Mouse (Mus musculus) kidney, postnatal 14 days (tissue): ENCODE results near the gene Pdik1l.
A peak's percentile ranks its signal among the peaks of the same experiment; 100 is the strongest.
"Not testable (repeated sequence)": the region's sequence is repeated elsewhere in the genome, so short reads cannot be mapped to it uniquely, and the experiment has no call there.

Experiments used
- DNase-seq: peaks from one replicate; pipeline ENCODE4 v3.0.0; 2022; ENCODE audit warnings: mixed read lengths

Pdik1l gene

GRCm38 (mm10) chr4:134298626-134299497 lies 11.2 kb upstream of the Pdik1l start:
- no peak for DNase-seq

GRCm38 (mm10) chr4:134297369-134297768 lies 9.7 kb upstream of the Pdik1l start:
- DNase-seq: no peak

- no peak for DNase-seq
Observed at GRCm38 (mm10) chr4:134296523-134296922, 8.8 kb upstream of the Pdik1l start.

GRCm38 (mm10) chr4:134296096-134296495 lies 8.4 kb upstream of the Pdik1l start:
- DNase-seq: not testable (repeated sequence)

GRCm38 (mm10) chr4:134293692-134294163 lies 6.0 kb upstream of the Pdik1l start:
- DNase-seq: no peak

GRCm38 (mm10) chr4:134293061-134293691 lies 5.5 kb upstream of the Pdik1l start:
- no peak for DNase-seq

- peak; percentile 80 for DNase-seq
Observed at GRCm38 (mm10) chr4:134292067-134292466, 4.4 kb upstream of the Pdik1l start.

GRCm38 (mm10) chr4:134288397-134289256 lies 932 bp upstream of the Pdik1l start:
- DNase-seq: peak; percentile 40

GRCm38 (mm10) chr4:134287168-134287564 lies 529 bp downstream of the Pdik1l start:
- DNase-seq: peak; percentile 98

- no peak for DNase-seq
Observed at GRCm38 (mm10) chr4:134286226-134287167, 1.2 kb downstream of the Pdik1l start.

GRCm38 (mm10) chr4:134284942-134285341 lies 2.8 kb downstream of the Pdik1l start:
- DNase-seq: no peak

GRCm38 (mm10) chr4:134273417-134274345 lies 14.0 kb downstream of the Pdik1l start:
- peak; percentile 42 for DNase-seq

- no peak for DNase-seq
Observed at GRCm38 (mm10) chr4:134272731-134273416, 14.8 kb downstream of the Pdik1l start.

GRCm38 (mm10) chr4:134271979-134272378 lies 15.7 kb downstream of the Pdik1l start:
- no peak for DNase-seq

GRCm38 (mm10) chr4:134269622-134270021 lies 18.1 kb downstream of the Pdik1l start:
- not testable (repeated sequence) for DNase-seq

GRCm38 (mm10) chr4:134268102-134268655 lies 19.5 kb downstream of the Pdik1l start:
- DNase-seq: no peak

GRCm38 (mm10) chr4:134265860-134266585 lies 21.7 kb downstream of the Pdik1l start:
- DNase-seq: peak; percentile 48

- peak; percentile 70 for DNase-seq
Observed at GRCm38 (mm10) chr4:134263191-134263590, 24.5 kb downstream of the Pdik1l start.

GRCm38 (mm10) chr4:134258354-134258753 lies 29.3 kb downstream of the Pdik1l start:
- no peak for DNase-seq
